Mouse (Mus musculus): ENCODE measurements around the gene Ptpn6.

The Ptpn6 gene

GRCm38 (mm10) chr6:124724472-124724871 lies 14.0 kb downstream of the Ptpn6 start:
- no peak for DNase-seq

- no peak for DNase-seq
These were observed 15.0 kb downstream of the Ptpn6 start for GRCm38 (mm10) chr6:124723541-124723940.

- no peak for DNase-seq
These were observed 15.5 kb downstream of the Ptpn6 start for GRCm38 (mm10) chr6:124722876-124723473.

- no peak for DNase-seq
These were observed 17.6 kb downstream of the Ptpn6 start for GRCm38 (mm10) chr6:124720904-124721303.

GRCm38 (mm10) chr6:124719354-124719978 lies 19.0 kb downstream of the Ptpn6 start:
- DNase-seq = no peak

DNA sequence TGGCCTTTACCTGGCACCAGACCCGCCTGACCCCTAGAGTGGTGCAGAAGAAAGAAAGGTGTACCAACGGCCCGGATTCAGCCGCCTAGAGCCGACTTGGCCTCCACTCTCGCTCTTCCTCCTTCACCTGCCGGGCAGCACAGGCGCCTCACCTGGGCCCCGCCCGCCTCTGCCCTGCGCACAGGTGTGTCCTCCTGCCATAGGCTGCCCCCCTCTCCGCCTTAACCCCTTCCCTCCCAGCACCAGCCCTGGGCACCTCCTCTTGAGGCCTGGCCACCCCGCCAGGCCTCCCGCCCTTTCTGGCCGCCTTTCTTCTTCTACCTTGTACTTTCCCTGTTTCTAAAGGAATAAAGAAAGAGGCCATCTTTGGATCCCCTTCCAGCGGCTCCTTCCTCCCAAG lies 19.8 kb downstream of the Ptpn6 start:
- peak; percentile 53 for DNase-seq

DNA sequence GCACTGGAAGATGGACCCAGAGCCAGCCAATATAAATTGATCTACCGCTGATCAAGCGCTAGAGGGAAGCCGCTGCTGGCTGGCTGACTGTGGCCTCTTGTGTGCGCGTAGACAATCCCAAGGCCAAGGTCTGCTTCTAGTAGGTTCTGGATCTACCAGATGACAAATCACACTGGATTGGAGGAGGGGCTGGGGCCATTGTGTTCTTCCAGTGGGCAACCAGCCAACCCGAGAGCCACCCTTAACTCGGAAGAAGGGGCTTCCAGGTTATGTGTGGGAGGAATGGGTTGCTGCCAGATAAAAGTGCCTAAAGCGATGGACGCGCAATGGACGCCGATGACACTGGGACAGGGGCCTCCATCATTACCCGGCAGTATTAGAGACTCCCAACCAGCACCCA lies 20.5 kb downstream of the Ptpn6 start:
- no peak for DNase-seq

DNA sequence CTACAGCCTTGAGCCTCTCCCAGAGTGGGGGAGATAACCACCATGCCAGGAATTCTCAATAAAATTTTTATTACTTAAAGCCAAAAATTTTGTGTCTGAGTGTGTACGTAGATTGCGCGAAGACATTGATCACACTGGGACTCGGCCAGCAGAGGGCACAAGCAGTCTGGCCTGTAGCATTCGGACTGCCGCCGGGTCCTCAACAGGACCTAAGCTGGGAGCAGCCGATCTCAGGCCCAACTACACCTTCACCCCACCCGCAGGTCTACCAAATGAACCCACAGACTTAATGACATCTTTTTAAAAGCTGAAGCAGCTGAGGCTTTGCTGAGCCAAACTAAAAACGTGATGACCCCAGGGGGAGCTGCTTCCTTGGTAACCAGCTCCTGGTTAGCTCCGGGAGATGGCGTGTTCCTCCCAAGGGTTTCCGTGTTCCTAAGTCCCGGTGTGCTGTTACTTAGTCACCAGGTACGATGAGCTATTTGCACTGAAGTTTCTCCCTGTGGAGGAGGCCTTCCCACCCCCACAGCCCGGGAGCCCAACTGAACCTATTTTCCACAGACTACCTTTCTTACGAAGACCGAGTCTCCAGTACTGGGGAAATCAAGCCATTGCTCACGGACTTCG lies 21.5 kb downstream of the Ptpn6 start:
- peak; percentile 59 for DNase-seq

GRCm38 (mm10) chr6:124712918-124713317 lies 25.6 kb downstream of the Ptpn6 start:
- DNase-seq = no peak

DNA sequence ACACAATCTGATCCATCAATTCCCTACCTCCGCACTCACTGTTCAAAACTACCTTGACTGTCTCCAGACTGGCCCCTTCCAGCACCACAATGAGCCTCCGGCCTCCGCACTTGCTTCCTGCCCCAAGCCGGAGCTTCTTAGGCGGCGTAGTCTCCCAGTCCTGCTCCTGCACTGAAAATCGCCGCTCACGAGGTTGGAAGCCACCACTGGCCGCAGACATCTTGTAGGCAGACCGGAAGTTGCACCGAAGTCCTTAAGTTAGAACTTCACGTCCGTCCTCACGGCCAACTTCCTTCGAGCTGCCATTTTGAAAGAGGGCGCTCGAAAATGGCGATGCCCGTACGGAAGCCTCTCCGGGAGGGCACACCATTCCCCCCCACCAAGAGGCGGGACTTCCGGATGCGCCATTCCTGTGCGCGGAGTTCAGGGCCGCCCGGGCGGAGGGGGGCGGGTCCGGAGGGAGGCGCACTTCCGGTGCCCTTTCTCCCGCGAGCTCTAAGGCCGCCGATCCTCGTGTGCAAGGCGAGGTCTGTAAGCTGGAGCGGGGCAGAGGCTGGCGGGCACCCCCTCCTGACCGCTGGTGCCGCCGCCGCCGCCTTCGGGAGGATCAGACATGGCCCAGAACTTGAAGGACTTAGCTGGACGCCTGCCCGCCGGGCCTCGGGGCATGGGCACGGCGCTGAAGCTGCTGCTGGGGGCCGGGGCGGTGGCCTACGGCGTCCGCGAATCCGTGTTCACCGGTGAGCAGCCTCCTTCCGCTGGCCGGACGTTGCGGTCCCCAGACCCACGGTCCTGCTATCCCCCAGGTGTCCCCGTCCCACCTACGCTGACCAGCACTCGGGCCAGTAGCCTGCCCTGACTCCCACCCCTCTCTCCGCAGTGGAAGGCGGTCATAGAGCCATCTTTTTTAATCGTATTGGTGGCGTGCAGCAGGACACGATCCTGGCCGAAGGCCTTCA lies 26.4 kb downstream of the Ptpn6 start, which contains the start of the genes Emg1 and Phb2:
Gene Emg1, minus strand, starts transcription at position 355 of the 959 bp plus-strand sequence.
Gene Phb2, plus strand, starts transcription at position 513 of the 959 bp plus-strand sequence.
- peak; percentile 99 for DNase-seq

- DNase-seq = no peak
These were observed 30.1 kb downstream of the Ptpn6 start for GRCm38 (mm10) chr6:124708289-124708889.

DNA sequence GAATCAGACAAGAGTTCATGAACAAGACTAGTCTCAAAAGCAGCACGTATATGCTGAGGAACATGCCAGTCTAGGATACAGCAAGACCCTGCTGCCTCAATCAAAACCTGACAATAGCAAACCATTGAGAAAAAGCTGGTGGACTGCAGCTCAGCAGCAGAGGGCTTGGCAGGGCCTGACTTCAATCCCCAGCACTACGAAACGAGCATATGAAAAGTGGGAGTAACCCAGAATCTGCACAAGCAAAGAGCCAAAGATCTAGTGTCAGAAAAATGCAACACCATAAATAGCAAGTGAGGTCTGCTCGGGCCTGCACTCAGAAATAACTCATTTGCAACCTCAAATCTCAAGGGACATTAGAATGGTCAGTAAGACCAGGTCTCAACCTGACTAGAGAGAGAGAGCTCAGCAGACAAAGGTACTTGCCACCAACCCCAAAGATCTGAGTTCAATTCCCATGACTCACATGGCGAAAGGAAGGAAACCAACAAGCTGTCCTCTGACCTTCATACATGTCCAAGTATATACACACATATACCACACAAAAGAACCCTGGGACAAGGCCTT lies 32.4 kb downstream of the Ptpn6 start:
- DNase-seq = no peak

- DNase-seq = no peak
These were observed 34.1 kb downstream of the Ptpn6 start for GRCm38 (mm10) chr6:124704417-124704816.

DNA sequence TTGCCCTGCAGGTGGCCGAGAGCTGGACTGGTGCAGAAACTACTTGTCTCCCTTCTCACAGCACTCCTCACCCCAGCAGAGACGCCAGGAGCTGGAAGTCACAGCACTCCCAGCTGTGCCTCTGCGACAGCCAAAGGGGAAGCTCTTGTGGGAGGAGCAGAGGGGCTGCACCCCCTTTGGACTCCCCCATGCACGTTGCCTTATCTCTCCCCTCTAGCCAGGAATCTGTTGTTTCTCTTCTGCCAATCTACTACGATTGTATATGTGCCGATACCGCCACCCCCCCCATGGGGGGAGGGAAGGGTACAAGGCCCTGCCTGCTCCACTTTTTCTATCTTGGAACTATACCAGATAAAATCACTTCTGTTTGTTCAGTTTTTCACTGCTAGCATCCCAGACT lies 34.7 kb downstream of the Ptpn6 start:
- no peak for DNase-seq

- peak; percentile 81 for DNase-seq
These were observed 35.8 kb downstream of the Ptpn6 start for GRCm38 (mm10) chr6:124702784-124703103.

DNA sequence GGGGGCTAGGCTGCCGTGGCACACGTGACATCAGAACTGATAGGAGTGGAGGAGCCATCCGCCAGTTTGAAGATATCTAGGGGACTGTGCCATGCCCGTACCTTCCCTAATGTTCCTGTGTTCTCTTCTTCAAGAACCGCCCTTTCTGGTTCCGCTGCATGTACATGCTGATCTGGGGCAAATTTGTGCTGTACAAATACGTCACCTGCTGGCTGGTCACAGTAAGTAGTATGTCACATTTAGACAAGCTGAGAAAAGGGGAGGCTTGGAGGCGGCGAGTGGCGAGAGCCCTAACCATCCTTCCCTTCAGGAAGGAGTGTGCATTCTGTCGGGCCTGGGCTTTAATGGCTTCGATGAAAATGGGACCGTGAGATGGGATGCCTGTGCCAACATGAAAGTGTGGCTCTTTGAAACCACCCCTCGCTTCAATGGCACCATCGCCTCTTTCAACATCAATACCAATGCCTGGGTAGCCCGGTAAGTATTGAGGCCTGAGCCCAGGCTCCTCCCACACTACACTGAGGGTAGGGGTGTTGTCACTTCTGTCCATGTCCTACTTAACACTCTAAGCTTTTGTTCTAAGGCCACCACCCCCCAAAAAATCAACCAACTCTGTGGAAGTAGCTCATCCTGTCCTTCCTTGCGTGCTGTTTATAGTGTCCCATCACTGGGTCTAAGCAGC lies 36.3 kb downstream of the Ptpn6 start:
- no peak for DNase-seq

DNA sequence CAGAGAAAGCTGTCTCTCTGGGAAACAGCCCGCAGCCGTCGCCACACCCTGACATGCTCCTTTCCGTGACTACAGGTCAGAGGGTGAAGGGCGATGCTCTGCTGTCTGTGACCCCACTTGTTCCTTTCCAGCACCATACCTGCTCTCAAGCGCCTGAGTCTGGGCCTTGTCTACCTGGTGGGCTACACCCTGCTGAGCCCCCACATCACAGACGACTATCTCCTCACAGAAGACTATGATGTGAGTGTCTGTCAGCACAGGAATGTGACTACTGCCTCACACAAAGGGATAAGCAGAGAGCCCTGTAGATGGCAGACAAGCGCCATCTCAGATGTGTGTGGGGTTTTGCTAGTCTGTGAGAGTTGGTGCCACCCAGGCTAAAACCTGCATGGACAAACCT lies 37.2 kb downstream of the Ptpn6 start:
- peak; percentile 21 for DNase-seq

DNA sequence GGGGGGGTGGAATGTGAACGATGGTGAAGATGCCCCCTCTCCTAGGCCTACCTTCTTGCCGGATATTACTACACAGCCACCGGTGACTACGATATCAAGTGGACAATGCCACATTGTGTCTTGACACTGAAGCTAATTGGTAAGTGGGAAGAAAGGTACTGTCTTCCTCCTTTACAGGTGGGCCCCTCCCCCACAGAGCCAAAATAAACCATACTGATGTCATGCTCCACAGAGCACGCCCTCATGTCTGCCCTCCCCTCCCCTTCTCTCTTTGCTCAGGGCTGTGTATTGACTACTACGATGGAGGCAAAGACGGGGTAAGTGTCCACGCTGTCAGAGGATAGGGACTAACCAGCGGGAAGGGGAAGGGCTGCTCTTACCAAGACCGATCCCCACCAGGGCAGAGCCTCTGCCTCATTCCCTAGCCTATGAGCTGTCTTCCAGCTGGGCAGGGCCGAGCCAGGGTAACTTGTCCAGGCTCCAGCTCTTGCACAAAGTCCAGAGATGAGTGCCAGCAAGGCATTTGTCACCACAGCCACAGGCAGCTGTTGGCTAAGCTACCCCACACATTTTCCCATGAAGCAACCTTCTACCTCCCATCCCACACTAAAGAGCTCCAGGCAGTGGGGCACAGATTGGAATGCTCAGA lies 38.4 kb downstream of the Ptpn6 start:
- peak; percentile 66 for DNase-seq

- DNase-seq = no peak
These were observed 39.1 kb downstream of the Ptpn6 start for GRCm38 (mm10) chr6:124699366-124699765.

- DNase-seq = no peak
These were observed 39.8 kb downstream of the Ptpn6 start for GRCm38 (mm10) chr6:124698751-124699150.

DNA sequence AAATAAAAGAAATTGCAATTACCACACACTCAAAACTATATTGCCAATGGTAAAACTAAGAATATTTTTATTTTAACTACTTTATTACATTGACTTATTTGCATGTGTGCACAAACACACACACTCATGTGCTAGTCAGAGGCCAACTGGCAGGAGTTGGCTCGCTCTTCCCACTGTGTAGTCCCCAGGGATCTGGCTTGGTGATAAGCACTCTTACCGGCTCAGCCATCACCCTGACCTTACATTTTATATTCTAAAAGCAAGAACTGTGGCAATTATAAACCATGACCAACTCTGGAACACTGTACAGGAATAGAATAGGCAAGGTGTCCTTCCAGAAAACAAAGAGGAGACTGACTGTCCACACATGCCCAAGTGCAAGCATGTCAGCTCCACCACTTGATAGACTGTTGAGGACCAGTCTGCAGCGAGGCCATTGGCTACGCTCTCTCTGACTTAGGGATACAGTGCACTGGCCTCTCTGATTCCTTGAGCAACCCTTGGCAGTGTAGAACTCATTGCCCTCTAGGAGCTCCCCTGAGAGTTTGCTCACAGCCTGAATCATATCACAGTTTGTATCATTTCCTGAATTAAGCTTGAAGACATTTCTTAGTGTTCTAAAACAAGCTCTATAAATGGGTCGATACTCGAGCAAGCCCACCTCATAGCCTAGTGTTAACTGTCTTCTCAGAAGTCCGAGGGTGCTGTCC lies 41.9 kb downstream of the Ptpn6 start:
- DNase-seq = no peak

All from kidney, adult 18-20 months (tissue).